Mouse (Mus musculus) liver, adult 2 months (tissue): ENCODE measurements at regions not wholly inside any gene's neighbourhood (a gene's known extent, or its start where the extent isn't known, plus 50 kb on each side); places are given as distances from the start of the nearest gene placed in this dataset.
"Not testable (repeated sequence)": the region's sequence is repeated elsewhere in the genome, so short reads cannot be mapped to it uniquely, and the experiment has no call there.

Experiments used
- DNase-seq: peaks from one replicate; pipeline ENCODE4 v3.0.0-alpha.2; 2011; ENCODE audit warnings: low read depth, low spot score; ENCODE audit errors: extremely low read depth
- H3K27ac ChIP-seq: fragments of 200-500 bp; replicated peaks from 2 replicates; pipeline ENCODE4 v1.5.1; 2012; ENCODE audit warnings: low read depth, mild to moderate bottlenecking, control low read depth, inconsistent platforms, low read length; ENCODE audit not compliant: insufficient read depth
- H3K27me3 ChIP-seq: fragments of 200-500 bp; 2 replicates; pipeline ENCODE4 v1.6.1; 2012; ENCODE audit warnings: mild to moderate bottlenecking, moderate library complexity, low read length, inconsistent platforms; ENCODE audit not compliant: control insufficient read depth, insufficient read depth
- H3K36me3 ChIP-seq: fragments of 200-500 bp; 2 replicates; pipeline ENCODE4 v1.6.1; 2012; ENCODE audit warnings: low read length, inconsistent platforms; ENCODE audit not compliant: control insufficient read depth, insufficient read depth
- H3K4me1 ChIP-seq: fragments of 200-500 bp; 2 replicates; pipeline ENCODE4 v1.6.1; 2011; ENCODE audit warnings: low read length; ENCODE audit not compliant: control insufficient read depth, insufficient read depth
- H3K4me3 ChIP-seq: fragments of 200-500 bp; 2 replicates; pipeline ENCODE4 v1.5.1; 2011; ENCODE audit warnings: low read depth, mild to moderate bottlenecking, control low read depth, low read length, moderate library complexity; ENCODE audit not compliant: insufficient read depth
- H3K79me2 ChIP-seq: fragments of 200-500 bp; 2 replicates; pipeline ENCODE4 v1.6.1; 2012; ENCODE audit warnings: inconsistent platforms, mild to moderate bottlenecking, low read length, moderate library complexity; ENCODE audit not compliant: control insufficient read depth, insufficient read depth
- H3K9ac ChIP-seq: fragments of 200-500 bp; 2 replicates; pipeline ENCODE4 v1.6.1; 2012; ENCODE audit warnings: low read depth, mild to moderate bottlenecking, control low read depth, inconsistent platforms, low read length
- CTCF ChIP-seq: fragments of 200-500 bp; IDR thresholded peaks from 2 replicates; pipeline ENCODE4 v1.5.1; 2011; ENCODE audit warnings: low read depth, low read length, control low read depth
- POLR2A ChIP-seq: fragments of 200-500 bp; IDR thresholded peaks from 2 replicates; pipeline ENCODE4 v1.6.1; 2011; ENCODE audit warnings: low read length, control low read depth; ENCODE audit not compliant: insufficient read depth; ENCODE audit errors: extremely low read depth
- WGBS: fragments of 180-500 bp; shearing (Covaris S2); methylation state at CpG from one replicate; pipeline ENCODE4 v1.1.7; 2018; 5-methylcytosine and 5-hydroxymethylcytosine counted together

- no peak overlapping the region for H3K27ac ChIP-seq
- TF ChIP-seq POLR2A: no peak
- no peak for TF ChIP-seq CTCF
- 84% methylated on average over 4 of the region's 4 CpGs for WGBS
Observed at GRCm38 (mm10) chr12:45585763-45586162, 511.3 kb upstream of the Stxbp6 start.

GRCm38 (mm10) chr12:45563325-45564030, 489.0 kb upstream of the Stxbp6 start:
- Histone ChIP-seq H3K9ac (no peak overlapping the region), H3K79me2 (no peaks in the 10 kb centered on the region), H3K4me1 (no peaks in the 10 kb centered on the region), H3K27me3 (no peaks in the 10 kb centered on the region), H3K4me3 (no peak overlapping the region), H3K27ac (no peak overlapping the region), H3K36me3 (no peaks in the 10 kb centered on the region)
- no peak for DNase-seq
- TF ChIP-seq CTCF: no peak
- no peak for TF ChIP-seq POLR2A
- 83% methylated on average over 13 of the region's 13 CpGs for WGBS

More at GRCm38 (mm10) chr12:45585763-45586162, 511.3 kb upstream of the Stxbp6 start:
- H3K4me1 ChIP-seq: no peaks in the 10 kb centered on the region
- H3K36me3 ChIP-seq: no peaks in the 10 kb centered on the region
- H3K9ac ChIP-seq: no peak overlapping the region
- H3K27me3 ChIP-seq: no peaks in the 10 kb centered on the region
- H3K79me2 ChIP-seq: no peaks in the 10 kb centered on the region
- no peak for DNase-seq
- H3K4me3 ChIP-seq: no peak overlapping the region

GRCm38 (mm10) chr12:45562637-45563220, 488.2 kb upstream of the Stxbp6 start:
- Histone ChIP-seq H3K27ac (no peak overlapping the region), H3K27me3 (no peaks in the 10 kb centered on the region), H3K4me3 (no peak overlapping the region), H3K79me2 (no peaks in the 10 kb centered on the region), H3K4me1 (no peaks in the 10 kb centered on the region), H3K36me3 (no peaks in the 10 kb centered on the region), H3K9ac (no peak overlapping the region)
- WGBS: 75% methylated on average over 1 of the region's 1 CpGs
- TF ChIP-seq POLR2A: no peak
- no peak for DNase-seq

- 73% methylated on average over 11 of the region's 11 CpGs for WGBS
- TF ChIP-seq POLR2A (no peak), CTCF (no peak)
- H3K4me1 ChIP-seq: no peaks in the 10 kb centered on the region
Observed at GRCm38 (mm10) chr12:45561889-45562288, 487.4 kb upstream of the Stxbp6 start.

GRCm38 (mm10) chr12:45561362-45561761, 486.9 kb upstream of the Stxbp6 start:
- TF ChIP-seq CTCF: no peak
- TF ChIP-seq POLR2A: no peak
- H3K36me3 ChIP-seq: no peaks in the 10 kb centered on the region
- no peak overlapping the region for H3K9ac ChIP-seq
- H3K27ac ChIP-seq: no peak overlapping the region
- no peaks in the 10 kb centered on the region for H3K4me1 ChIP-seq
- H3K79me2 ChIP-seq: no peaks in the 10 kb centered on the region
- no peaks in the 10 kb centered on the region for H3K27me3 ChIP-seq
- 67% methylated on average over 1 of the region's 1 CpGs for WGBS
- no peak for DNase-seq
- H3K4me3 ChIP-seq: no peak overlapping the region

More at GRCm38 (mm10) chr12:45561889-45562288, 487.4 kb upstream of the Stxbp6 start:
- Histone ChIP-seq H3K27me3 (no peaks in the 10 kb centered on the region), H3K27ac (no peak overlapping the region), H3K79me2 (no peaks in the 10 kb centered on the region), H3K36me3 (no peaks in the 10 kb centered on the region), H3K4me3 (no peak overlapping the region), H3K9ac (no peak overlapping the region)
- DNase-seq: no peak

- DNase-seq, H3K9ac ChIP-seq, H3K27me3 ChIP-seq, H3K27ac ChIP-seq, H3K4me3 ChIP-seq, H3K4me1 ChIP-seq, H3K36me3 ChIP-seq, H3K79me2 ChIP-seq: not testable (repeated sequence)
- WGBS: 84% methylated on average over 5 of the region's 5 CpGs
Observed at GRCm38 (mm10) chr12:45549906-45550305, 475.4 kb upstream of the Stxbp6 start.
